Mouse (Mus musculus): Measurements from ENCODE around the gene Prkca.

GRCm38 (mm10) chr11:108217043-108217442 lies 126.7 kb downstream of the Prkca start:
- no peak for TF ChIP-seq CTCF (IDR thresholded peaks at IDR 0.05; ENCODE audit: borderline replicate concordance, insufficient read depth, low read length)
- no peak for TF ChIP-seq POLR2A (IDR thresholded peaks at IDR 0.05; ENCODE audit: low read depth, low read length)
